Mouse (Mus musculus): ENCODE data around the gene Stpg3.

DNA sequence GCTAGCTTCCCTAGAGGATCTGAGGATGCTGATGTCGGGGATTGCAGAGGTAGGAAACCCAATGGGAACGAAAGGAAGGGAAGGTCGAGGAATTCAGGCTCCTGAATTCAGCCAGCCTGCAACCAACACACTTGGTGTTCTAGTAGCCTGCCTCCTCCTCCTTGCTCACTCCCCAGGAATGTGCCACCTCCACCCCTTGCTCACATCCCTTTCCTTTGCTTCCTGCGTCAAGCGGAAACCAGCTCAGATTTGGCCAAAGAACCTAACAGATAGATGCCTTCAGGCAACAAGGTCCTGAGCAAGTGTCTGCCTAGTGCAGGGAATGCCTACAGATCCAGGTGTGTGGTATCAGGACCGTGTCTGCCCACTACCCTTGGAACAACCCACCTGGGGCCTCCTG, 37.9 kb downstream of the Stpg3 start:
- TF ChIP-seq ZC3H11A (IDR thresholded peaks at IDR 0.05; ENCODE audit: borderline replicate concordance, low read depth, low read length) (no peak), HCFC1 (IDR thresholded peaks at IDR 0.05; ENCODE audit: borderline replicate concordance, insufficient read depth, low read length) (no peak), CHD2 (IDR thresholded peaks at IDR 0.05; ENCODE audit: low read depth, low read length) (no peak), MAFK (IDR thresholded peaks at IDR 0.05; ENCODE audit: insufficient read depth, low read depth, low read length) (no peak)

Measured in ES-E14 (cell line).